Mouse (Mus musculus) gastrocnemius, postnatal 14 days (tissue): ENCODE measurements around the gene Adgrg2. TPM values are rescaled to one million over a fixed set of nuclear protein-coding genes. Genes with fewer than 3 reads are reported as not detected.

ENCODE experiments used
- DNase-seq: peaks from one replicate; pipeline ENCODE4 v3.0.0; 2021; ENCODE audit warnings: mixed read lengths
- intact Hi-C: fragments of 180-260 bp; cut with DNase I; formaldehyde crosslinking; loops from one replicate; pipeline ENCODE4 v1.15.1; 2025; ENCODE audit warnings: low total_unique reads
- long read RNA-seq, 2 experiments: library from polyadenylated mRNA; stranded (forward); transcript quantifications; one replicate each; pipeline ENCODE4 v2.0.0; 2021
- total RNA-seq, 2 experiments: library from RNA; stranded (reverse); gene quantifications; 2 replicates each; pipeline ENCODE4 v1.2.3; 2021

The Adgrg2 gene
- 1 to 10 TPM; 1.7 to 1.8 TPM for total RNA-seq
- long read RNA-seq, experiment 1: 0 reads
- long read RNA-seq, experiment 2: 0 reads

DNA sequence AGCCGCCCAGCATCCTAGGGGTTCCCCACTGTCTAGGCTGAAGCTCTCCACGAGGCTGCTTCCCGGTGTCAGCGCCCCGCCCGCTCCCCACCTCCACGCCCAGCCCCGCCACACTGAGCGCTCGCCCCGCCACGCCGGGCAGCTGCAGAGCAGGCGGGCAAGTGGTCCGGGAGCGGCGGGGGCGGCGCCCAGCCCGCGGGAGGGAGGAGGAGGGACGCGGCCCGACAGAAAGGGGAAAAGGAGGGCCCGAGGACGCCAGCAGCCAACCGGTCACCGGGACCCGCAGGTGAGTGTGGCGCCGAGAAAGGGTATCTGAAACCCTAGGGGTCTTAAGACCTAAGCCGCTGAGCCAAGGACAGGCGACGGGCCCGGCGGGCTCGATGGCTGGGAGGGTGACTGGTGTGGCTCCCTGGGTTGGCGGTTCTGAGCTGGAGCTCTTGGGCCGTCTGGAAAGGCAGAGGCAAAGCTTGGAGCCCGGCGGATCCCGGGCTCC is at the start of gene Adgrg2:
TSS of gene Adgrg2 (plus strand) at position 227 of the 493 bp plus-strand sequence.
- intact Hi-C loops: no loop called here
- peak; percentile 32 for DNase-seq

DNA sequence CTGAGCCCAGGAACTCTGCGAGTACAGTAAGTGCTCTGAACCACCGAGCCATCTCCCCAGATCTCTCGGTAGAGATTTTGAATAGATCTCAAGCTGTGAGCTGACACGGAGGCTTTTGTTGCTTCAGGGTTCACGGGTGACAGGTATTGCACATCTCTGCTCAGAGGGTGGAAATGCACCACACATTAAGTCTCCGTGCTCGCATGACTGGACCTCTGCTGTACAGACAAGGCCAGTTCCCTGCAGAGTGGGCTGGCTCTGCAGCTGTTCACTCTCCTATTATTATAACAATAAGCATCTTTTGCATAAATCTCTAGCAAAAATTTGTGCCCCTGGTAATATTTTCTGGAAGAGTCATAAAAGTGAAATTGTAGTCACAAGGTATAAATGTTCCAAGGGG is 39.5 kb upstream of the Adgrg2 start:
- no peak for DNase-seq
- intact Hi-C loops: no loop called here

DNA sequence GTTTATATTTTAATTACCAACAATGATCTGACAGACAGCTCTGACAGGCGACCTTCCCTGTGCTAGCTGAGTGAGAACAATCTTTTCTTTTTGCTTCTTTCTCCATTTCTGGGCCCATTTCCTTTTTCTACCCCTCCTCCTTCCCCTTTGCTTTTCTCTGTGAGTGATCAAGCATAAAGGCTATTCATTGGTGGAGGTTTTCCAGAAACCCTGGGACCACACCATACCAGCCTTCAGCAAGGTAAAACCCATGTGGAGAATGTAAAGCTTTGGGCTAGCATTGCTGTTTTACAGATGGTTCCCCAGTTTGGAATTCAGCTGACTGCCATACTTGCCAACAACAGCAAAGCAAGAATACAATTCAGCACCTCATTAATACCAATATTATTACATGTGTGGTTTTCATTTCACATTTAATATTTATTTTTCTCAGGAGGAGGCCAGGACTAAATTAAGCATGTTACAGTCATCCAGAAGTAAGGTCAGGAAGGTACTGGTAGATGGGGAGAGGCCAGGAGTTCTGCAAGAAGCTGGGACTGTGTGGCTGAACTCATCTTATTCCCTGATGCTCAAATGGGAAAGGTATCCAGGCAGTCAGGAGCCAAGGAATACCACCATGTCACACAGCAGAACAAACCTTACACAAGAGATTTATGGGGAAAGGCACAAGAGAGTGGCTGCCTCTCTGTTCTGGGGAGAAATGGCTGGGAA is 38.4 kb upstream of the Adgrg2 start:
- DNase-seq: no peak
- intact Hi-C loops: no loop called here

DNA sequence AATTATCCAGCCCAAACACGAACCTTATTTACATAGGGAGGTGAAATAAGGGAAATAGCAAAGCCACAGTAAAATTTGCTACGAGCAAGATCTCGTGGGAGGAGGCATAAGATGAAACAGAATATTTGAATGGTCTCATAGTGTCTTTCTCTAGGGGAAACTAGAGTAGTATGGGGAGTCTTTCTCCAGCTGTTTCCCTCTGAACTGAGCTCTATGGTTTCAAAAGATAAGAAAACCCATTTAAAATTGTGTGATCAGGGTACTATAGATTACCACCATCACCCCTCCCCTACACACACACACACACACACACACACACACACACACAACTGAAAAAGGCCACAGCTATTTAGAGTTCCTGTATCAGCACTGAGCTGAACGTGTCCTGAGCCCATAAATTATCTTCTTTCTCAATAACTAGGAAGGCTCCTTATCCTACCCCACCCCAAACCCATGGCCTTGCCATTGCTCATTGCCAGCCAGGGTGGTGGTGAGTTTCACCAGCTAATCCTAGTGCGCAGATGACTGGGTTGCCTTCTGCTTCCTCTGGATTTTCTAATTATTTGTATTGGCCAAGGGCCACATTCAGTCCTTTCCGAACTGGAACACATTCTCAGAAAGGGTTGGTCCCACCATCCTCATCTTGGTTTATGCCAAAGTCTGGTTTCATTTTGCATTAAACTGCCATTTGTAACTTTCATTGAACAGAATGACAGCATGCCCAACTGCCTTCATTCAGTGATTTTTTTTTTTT is 5.6 kb upstream of the Adgrg2 start:
- no peak for DNase-seq
- intact Hi-C loops: no loop called here

DNA sequence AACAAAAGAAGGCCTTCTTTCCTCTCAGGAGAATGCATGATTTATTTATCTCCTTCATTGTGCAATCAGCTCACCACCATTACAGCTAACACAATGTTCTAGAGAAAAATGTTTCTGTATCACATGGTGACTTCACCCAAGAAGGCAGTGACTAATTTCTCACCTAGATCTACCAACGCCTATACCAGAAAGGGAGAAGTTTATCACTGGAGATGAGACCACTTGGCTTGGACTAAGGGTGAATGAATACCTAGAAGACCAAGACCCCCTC is 5.1 kb upstream of the Adgrg2 start:
- intact Hi-C loops: no loop called here
- no peak for DNase-seq

DNA sequence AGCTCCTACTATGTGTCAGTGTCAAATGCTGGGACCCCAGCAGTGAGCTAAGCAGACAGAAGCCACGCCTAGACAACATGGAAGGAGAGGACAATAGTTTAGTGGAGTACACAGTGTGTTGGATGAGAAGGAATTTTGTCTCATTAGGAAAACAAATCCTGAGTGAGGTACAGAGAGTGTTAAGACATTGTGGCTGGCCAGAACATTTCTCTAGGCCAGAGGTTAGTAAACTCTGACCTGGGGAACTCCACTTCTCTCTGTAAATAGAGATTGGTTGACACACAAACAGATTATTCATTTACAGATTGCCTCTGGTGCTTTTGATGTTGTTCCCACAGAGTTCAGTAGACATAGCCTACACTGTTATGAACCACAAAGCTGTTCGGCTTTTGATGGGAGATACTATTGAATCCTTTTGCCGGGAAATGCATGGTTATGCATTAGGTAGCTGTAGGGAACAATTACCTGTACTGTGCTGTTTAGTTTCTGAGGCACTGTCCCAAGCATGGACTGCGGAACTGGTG is 22.5 kb downstream of the Adgrg2 start:
- DNase-seq: no peak
- intact Hi-C loops: no loop called here

DNA sequence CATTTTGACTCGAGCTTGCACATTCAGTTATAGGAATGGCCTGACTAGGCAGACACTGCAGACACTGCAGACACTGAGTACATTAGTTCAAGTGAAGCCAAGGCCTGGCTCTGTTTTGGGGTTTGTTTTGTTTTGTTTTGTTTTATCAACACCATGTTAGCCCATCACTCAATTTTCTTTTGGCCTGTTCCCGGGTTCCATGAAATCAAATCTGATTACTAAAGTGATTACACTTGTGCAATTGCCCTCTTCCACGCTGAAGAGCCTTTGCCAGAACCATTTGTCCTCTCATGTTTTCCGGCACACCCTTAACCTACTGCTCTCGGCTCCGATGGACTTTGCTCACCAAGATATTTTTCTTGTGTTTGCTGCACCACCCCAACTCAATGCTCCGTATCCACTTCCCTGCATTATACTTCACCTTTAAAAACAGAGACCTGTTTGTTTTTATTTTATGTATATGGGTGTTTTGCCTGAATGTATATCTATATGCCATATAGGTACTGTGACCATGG is 23.4 kb downstream of the Adgrg2 start:
- intact Hi-C loops: no loop called here
- DNase-seq: no peak

DNA sequence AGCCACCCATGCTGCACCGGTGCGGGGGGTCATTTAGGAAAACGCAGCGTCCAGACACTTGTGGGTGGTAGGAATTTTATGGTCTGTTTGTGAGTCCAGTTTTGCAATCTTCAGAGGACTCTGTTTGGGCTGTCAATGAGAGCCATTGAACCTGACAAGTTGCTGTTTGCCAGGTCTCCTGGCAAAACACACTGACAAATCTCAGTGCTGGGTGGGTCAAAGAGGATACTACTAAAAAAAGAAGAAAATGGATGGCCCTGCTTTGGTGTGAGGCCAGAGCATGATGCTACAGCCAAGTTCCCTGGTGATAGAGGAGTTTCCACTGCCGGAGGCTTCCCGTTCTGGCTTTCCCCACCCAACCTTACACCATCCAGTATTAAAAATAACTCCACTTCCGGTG is 27.9 kb downstream of the Adgrg2 start:
- DNase-seq: no peak

DNA sequence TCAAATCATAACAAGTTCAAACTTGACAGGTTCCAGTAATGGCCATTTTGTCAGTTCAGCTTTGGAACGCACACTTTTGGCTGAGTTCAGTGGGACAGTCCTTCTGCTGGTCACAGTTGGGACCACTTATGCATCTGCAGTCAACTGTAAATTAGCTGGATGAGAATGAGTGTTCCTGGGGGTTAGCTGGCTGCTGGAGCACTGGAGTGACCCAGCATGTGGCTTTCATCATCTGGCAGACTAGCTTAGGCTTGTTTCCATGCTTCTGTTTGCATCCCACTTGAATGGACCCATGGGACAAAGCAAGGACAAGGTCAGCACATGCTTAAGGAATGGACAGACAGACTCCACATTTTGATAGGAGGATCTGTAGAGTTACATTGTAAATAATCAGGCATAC is 33.2 kb downstream of the Adgrg2 start:
- no peak for DNase-seq
- intact Hi-C loops: no loop called here

More for the DNA sequence above, 27.9 kb downstream of the Adgrg2 start:
- intact Hi-C loops: no loop called here

DNA sequence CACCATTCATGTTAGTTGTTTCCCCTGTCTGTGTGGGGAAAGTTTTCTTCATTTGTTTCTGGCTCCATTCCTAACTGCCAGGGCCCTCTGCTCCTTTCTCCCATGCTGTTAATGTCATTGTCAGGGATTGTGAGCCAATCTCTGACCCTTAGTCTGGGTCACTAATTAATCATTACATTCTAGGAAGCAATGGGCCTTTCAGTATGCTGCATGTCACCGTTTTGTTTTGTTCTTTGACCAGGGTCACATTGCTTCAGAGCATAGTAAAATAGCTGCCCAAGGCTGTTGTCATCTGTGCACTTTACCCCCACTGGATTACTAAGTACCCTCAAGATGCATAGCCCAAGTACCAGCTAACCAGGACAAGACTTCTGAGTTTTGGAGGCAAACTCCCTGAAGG is 36.0 kb downstream of the Adgrg2 start:
- intact Hi-C loops: no loop called here
- DNase-seq: no peak

DNA sequence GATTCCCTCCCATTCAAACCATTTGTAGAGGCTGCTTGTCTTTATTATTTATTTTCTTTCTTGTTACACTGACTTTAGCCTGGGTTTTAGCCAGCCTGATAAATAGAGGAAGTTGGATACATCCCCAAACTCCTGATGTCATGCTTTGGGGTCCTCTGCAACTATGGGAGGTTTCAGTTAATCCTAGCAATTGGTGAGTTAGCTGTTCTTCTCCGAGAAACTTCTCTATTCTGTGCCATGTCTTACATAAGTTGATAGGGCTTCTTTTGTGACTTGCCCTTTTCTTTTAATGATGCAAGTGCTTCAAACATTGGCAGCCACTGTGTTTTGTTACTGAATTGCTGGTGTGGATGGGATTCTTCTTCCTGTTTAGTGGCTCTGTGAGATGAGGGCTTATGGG is 36.4 kb downstream of the Adgrg2 start:
- no peak for DNase-seq
- intact Hi-C loops: no loop called here

DNA sequence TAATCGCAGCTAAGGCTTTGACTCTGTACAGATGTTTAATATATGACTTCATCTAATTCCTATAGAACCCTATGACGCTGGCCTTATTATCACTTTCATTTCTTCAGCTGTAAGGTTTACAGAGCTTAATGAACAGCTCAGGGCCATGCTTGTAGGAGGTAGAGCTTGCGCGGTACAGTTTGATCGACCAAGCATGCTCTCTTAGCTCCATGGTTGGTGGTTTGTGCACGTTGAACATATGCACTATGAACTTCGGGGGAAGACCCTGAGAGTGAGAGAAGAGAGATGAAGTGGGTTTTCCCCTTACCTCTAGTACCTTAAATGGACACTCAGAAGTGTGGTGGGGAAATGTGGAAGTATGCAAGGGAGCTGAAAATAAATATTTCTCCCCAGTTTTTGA is 41.7 kb downstream of the Adgrg2 start:
- intact Hi-C loops: no loop called here
- no peak for DNase-seq

DNA sequence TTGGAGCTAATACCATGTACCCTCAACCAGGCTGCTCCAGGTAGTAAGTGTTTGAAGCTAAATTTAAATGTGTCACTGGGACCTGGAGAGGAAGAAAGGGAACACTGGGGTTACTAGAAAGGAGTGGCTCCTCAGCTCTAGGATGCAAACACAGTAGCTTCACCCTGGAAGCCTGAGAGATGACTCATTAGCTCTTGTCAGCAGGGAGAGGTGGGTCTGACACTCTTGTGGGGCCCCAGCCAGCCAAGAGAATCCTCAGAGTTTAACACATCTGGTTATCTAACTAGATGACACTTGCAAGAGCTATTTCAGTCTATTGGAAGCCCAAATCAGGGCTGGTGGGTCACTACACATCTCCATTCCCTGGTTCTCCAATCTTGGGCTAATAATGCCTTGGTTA is 50.8 kb downstream of the Adgrg2 start:
- intact Hi-C loops: no loop called here
- DNase-seq: peak; percentile 7

DNA sequence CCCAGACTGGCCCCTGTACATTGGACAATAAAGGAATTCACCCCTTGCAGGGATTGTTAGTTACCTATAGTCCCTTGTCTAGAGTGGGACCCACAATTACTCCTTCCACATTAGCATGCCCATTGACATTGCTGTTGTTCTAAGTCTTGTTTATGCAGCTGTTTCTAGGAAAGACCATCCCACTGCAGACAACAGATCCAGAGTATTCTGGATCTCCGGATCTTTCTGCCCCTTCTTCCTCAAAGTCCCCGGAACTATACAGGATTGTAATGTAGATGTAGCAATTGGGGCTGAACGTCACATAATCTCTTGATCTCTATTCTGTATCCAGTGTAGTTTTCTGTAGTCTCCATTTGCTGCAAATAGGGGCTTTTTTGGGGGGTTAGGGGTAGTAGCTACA is 57.9 kb downstream of the Adgrg2 start:
- intact Hi-C loops: no loop called here
- no peak for DNase-seq

DNA sequence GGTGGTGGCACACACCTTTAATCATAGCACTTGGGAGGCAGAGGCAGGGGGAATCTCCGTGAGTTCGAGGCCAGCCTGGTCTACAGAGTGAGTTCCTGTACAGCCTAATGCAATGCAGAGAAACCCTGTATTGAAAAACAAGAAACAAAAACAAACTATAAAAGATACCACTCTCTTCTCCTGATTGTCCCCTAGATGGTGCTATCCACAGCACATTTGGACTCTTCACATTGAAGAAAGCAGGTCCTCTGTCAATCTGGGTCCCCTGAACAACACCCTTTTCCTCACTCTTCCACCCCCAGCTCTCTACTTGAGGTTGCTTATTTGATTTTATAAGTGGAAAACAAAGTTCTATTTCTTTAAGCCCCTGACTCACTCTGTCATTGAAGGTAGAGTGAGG is 58.9 kb downstream of the Adgrg2 start:
- DNase-seq: no peak
- intact Hi-C loops: no loop called here

DNA sequence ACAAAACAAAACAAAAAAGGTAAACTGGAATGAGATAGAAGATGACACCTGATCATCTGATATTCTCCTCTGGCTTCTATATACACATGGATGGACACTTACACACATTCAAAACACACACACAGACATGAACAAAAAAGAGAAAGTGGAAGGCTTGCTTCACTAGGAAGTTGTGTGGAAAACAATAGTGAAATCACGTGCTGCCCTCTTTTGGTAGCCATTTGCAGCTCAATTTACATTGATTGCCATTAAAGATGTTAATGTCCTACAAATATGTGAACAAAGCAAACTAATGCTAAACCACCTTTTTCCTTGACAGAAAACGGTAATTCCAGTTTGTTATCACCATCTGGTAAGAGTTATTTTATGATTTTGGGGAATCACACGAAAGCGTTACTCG is 65.2 kb downstream of the Adgrg2 start:
- intact Hi-C loops: no loop called here
- DNase-seq: no peak

DNA sequence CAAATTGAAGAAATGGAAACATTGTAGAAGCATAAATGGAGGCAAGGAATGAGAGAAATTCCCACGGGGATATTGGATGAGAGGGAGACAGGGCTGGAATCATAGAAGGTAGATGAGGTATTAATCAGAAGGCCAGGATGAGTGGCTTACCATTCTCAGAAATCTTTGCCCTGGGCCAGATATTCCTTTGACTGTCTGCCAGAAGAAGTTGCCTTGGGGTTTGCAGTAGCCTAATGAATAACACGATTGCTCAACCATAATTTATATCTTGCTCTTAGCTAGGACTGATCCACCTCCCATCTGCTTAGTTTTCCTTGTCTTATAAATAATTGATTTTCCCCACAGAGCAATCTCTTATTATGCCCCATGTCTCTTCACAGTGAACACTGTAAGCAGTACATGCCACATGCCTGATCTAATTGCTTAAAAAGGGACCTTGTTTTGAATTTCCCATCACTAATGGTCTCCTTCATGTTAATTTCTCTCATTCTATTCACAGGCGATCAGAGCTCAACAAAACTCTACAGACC is 80.8 kb downstream of the Adgrg2 start:
- intact Hi-C loops: no loop called here
- DNase-seq: no peak

DNA sequence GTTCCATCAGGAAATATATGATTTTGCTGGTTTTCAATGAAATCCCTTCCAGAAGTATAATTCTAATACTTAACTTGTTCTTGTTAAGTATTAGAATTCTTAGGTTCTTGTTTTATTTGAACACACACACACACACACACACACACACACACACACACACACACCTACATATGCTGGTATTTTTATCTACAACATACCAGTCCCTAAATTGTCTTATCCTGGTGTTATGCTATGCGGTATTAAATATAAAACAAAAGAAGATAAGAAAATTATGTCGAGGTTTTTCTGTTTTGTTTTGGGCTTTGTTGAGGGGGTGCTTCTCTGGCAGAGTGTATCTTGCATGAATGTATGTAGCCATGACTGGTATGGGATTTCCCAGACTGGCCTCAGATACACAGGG is 99.3 kb downstream of the Adgrg2 start:
- DNase-seq: no peak
- intact Hi-C loops: no loop called here

DNA sequence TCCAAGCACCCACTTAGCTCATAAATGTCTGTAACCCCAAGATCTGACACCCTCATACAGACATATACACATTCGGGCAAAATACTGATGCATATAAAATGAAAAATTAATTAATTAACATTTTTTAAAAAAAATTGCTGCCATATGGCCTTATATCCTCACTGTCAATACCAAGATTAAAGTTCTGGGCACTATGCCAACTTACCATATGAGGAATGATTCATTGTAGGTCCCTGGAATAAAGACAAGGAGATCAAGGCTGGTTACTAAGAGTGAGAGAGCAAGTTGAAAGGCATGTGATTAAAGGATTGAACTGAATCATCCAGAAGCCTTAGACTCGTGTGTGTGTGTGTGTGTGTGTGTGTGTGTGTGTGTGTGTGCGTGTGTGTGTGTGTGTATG is 103.8 kb downstream of the Adgrg2 start:
- DNase-seq: no peak
- intact Hi-C loops: no loop called here

DNA sequence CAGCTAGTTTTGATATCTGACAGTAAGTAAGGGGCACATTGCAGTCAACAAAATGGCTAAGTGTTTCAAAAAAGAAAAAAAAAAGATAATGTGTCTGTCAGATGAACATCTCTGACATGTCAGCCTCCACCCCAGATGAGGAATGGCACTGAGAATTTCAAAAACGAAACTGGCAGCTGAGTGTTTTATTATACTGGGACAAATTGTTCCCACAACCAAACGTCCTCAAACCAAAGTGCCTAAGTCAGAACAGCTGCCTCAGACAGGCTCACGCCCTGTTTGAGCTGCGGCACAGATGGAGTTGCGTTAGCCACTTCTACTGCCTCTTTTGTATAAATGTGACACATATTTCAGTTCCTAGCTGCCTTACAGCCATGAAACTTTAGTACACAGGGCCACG is 104.4 kb downstream of the Adgrg2 start:
- no peak for DNase-seq
- intact Hi-C loops: no loop called here

DNA sequence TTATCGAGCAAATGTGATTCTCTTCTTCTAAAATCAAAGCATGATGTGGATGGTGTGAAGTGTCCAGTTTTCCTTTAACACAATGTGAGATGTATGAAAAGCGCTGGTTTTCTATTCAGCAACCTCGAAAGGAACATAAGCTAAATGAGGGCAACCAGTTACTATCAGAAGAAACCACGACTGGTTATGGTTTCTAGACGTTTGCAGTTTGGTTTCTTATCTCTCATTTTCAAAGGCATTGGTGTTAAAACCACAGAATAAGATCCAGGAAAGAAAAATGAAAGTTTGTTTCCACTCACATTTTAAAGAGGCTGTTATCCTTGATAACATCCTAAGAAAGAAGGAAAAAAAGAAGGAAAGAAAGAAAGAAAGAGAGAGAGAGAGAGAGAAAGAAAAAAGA is 106.0 kb downstream of the Adgrg2 start:
- no peak for DNase-seq
- intact Hi-C loops: no loop called here
